ENCODE assay signal across 9 mouse cellular contexts in the genomic region with DNA sequence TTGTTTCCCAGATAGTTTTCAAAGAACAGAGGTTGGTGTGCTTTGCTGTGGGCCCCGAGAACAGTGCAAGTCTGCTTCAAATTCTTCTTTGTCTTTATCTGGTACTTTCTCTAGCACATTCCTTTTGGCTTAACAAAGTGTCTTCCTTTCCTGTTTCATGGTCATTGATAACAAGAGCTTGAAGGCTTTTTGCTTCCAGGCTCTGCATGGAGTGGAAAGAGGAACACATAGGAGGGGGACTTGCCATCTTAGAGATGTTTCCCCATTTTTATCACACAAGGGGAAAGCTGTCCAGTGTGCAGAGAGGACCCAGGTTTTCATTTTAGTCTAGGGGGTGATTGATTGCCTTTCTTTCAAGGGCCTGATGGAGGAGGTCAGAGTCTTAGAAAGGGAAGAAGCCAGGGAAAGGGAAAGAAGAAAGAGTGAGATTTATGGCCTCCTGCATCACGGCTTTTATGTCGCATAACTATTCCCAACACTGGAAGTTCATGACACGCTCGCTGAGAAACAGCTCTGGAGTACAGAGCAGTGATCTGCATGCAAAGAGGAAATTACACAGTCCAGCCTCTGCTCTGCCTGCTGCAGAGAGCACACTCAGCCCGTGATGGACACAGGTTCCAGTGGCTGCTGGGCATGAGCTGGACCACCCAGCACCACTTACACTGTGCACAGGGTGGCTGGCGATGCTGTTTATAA.
DNase-seq lines count a peak whose midpoint lies in the region; ATAC-seq lines count a peak whose summit lies in the region.
"Had no signal": no experiment of that assay in that cellular context is flagged by ENCODE, and none has a peak within 500 bp of the region (broad histone marks: within the 10 kb centered on the region; RNA-seq: fewer than 3 reads in every experiment).

No protein-coding gene starts in this region.

- 33% methylated on average over 7 of the region's 7 CpGs for WGBS in limb, embryonic 15.5 days

- peak; percentile 22 to 76 for DNase-seq in adrenal gland, adult (ENCODE audit: inconsistent age in 2 of 2, low spot score in 1 of 2)
- DNase-seq in adrenal gland, postnatal 14 days = no peak
- DNase-seq in retina, postnatal 1 day = peak; percentile 34
- DNase-seq in retina, embryonic 14.5 days (ENCODE audit: low spot score) = no peak
- DNase-seq in left cerebral cortex, postnatal 14 days (ENCODE audit: low spot score in 2 of 2) = no peak
- DNase-seq in thymus, postnatal 4 days = no peak
- DNase-seq: adrenal gland, postnatal 36 days had no signal

- peaks cover 39% of the 10 kb centered on the region for H3K4me1 ChIP-seq in limb, embryonic 15.5 days

- ATAC-seq in limb, embryonic 15.5 days (ENCODE audit: insufficient number of reproducible peaks, low FRiP score, low TSS enrichment, low read depth) = 0 out of 2 replicates have a peak, but pooled peaks have one; percentile 24
- no peak for ATAC-seq in inflammation-experienced regulatory T-cells, adult 6 months

- no peaks in the 10 kb centered on the region for H3K36me3 ChIP-seq in limb, embryonic 15.5 days

- intact Hi-C loops in left cerebral cortex, postnatal 14 days (cut with DNase I) = no loop called here

- no peaks in the 10 kb centered on the region for H3K9me3 ChIP-seq in limb, embryonic 15.5 days

- no peak overlapping the region for H3K4me2 ChIP-seq in limb, embryonic 15.5 days

- no peak overlapping the region for H3K4me3 ChIP-seq in limb, embryonic 15.5 days

- H3K27me3 ChIP-seq in limb, embryonic 15.5 days = no peaks in the 10 kb centered on the region

- H3K27ac ChIP-seq in limb, embryonic 15.5 days = no peak overlapping the region

- H3K9ac ChIP-seq in limb, embryonic 15.5 days = no peak overlapping the region

Comparison
In these comparisons a context has a peak if more than half of its experiments do, and no peak if none do; other contexts are left out.
1. DNase-seq: peak in adrenal gland, adult (2 of 2) and retina, postnatal 1 day (single experiment); none in adrenal gland, postnatal 14 days (single experiment), retina, embryonic 14.5 days (single experiment), left cerebral cortex, postnatal 14 days (0 of 2) and thymus, postnatal 4 days (single experiment).